Mouse (Mus musculus) neutrophil, adult 5-6 weeks (primary cell): ENCODE results near the gene Ces2g. TPM values are rescaled to one million over a fixed set of nuclear protein-coding genes. Genes with fewer than 3 reads are reported as not detected.

Source experiments
- ATAC-seq: fragments of 151-379, 151-347 bp; 2 replicates; pipeline ENCODE4 v1.8.0; 2017; ENCODE audit warnings: mild to moderate bottlenecking, moderate TSS enrichment; ENCODE audit not compliant: insufficient number of reproducible peaks, poor library complexity, low FRiP score, severe bottlenecking; ENCODE audit errors: extremely low read depth
- total RNA-seq: library from RNA; stranded (forward); fragments of 200-1000 nt; gene quantifications from 2 replicates; pipeline ENCODE4 v1.2.3, GENCODE M21; 2017

Gene Ces2g
- total RNA-seq, result not detected in 2 replicates

DNA sequence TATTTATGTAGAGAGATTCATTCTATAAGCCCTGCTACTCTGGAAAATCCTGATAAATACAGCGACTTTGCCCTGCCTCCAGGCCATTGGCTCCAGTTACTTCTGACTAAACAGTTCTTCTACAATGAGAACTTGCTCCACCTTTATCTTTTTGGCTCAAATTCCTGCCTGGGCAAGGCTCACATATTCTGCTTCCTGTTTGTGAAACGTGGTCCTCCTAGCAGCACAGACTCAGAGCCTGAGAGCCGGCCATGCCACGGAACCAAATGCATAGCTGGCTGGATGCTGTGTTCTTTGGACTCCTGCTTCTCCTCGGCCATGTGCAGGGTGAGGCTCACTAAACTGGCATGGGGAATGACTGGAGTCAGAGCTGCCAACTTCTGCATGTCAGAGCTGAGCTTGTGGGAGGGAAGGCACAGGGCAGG, at the start of gene Ces2g:
Gene Ces2g, plus strand, starts transcription at position 182 of the 425 bp plus-strand sequence.
- ATAC-seq, result no peak

DNA sequence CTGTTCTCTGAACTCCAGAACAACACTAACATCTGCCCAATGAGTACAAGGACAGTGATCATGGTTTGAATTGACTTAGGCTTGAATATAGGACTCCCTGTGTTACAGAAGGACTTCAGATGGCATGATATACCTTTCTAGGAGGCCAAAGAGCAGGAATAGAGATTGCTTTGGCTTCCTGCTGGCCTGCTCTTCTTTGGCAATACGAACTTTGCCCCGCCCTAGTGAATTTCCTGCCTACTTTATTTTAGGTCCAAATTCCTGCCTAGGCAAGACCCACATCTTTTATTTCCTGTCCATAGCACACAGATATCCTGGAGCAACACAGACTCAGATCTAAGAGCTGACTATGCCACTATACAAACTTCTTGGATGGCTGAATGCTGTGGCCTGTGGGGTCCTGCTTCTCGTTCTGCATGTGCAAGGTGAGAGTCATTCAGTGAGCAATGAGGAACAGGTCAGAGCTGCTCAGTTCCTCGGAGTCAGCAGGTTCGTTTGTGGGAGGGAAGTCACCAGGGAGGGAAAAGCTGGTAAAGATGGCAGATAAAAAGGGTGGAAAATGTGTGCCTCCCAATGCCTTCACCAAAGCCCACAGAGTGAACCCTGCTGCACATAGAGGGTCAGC, 35.4 kb upstream of the Ces2g start, which contains the start of gene Ces2e:
Gene Ces2e, plus strand, starts transcription at position 289 of the 625 bp plus-strand sequence.
- ATAC-seq, result no peak

DNA sequence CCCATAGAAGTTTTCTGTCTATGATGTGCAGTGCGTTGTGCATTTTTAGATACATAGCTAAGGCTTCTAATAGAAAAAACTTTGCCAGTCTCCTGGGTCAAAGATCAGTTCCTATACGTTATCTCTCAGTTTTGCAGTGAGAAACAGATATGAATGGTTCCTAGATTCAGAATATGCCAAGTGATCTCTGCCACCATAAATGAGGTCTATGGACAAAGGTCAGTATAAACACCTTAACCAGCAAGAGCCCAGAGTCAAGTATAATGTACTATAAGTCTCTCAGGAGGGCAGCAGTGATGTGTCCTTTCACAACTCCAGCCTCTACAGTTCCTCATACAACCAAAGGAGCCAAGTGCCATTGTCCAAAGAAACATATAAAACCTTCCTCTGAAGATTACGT, 34.2 kb upstream of the Ces2g start:
- ATAC-seq, result no peak

DNA sequence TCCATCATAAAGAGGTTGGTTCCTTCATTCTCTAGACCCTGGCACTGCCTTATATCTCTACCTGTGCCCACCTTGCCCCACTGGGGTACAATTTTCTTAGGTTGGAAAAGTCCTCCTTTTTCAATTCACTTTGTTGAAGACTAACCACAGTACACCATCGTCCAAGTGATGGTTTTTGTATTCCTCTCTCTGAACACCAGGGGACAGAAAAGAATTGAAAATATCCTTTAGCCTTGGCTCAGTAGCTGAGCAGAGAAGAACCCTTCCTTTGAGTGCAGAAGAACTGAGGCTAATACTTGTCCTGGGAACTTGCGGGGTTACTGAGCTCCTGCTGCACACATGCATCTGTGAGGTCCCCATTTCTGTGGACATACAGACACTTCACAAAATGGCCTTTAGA, 16.9 kb upstream of the Ces2g start:
- no peak for ATAC-seq

DNA sequence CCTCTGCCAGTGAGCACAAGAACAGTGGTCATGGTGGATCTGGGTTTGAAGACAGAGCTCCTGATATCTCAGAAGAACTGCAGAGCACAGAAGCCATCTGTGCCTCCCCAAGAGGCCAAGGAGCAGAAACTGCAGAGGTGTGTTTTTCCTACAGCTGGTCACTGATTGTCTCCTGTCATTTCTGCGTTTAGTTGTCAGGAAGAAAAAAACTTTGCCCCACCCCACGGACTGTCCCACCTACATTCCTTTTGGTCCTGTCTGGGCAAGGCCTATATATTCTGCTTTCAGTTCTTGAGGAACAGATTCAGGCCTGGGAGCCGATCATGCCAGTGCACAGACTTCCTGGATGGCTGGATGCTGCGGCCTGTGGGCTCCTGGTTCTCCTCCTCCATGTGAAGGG, 14.5 kb upstream of the Ces2g start, which contains the start of gene Ces2f:
Gene Ces2f, plus strand, starts transcription at position 301 of the 400 bp plus-strand sequence.
- ATAC-seq, result no peak

DNA sequence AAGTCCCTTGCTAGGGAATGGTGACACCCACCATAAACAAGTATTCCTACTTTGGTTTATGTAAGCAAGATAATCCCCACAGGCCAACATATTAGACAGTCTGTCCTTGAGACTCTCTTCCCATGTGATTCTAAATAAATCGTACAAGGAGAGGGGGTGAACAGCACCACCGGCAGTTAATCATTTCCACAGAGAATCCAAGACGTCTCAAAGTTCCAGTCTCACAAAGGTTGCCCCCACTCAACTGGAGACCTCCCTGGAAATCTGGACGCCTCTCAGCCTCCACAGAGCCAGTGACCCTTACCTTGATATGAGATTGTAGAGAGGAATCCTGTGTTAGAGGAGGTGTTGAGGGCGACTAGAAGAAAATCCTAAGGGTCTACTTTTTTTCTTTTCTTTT, 12.5 kb upstream of the Ces2g start:
- no peak for ATAC-seq

DNA sequence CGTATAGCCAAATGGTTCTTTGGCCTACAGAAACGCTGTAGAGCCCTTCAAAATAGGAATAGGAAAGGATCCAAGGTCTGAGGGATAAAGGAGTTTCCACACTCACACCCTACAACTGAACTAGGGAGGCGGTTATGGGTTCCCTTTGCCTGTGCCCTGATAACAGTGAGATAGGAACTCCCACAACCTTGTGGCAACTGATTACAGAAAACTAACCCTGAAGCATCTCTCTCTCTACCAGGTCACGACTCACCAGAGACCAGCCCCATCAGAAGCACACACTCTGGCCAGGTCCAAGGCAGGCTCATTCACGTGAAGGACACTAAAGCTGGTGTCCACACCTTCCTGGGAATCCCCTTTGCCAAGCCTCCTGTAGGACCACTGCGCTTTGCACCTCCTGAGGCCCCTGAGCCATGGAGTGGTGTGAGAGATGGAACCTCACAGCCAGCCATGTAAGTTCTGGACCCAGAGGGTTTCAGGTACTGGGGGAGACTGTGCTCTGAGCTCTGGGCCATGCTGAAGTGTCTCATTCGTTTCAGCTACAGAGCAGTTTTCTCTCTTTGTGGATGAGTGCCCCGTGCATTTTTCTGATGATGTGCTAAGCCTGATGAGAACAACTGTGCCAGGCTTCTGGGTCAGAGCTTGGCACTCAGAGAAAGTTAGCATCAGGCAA, 847 bp downstream of the Ces2g start:
- ATAC-seq, result no peak

DNA sequence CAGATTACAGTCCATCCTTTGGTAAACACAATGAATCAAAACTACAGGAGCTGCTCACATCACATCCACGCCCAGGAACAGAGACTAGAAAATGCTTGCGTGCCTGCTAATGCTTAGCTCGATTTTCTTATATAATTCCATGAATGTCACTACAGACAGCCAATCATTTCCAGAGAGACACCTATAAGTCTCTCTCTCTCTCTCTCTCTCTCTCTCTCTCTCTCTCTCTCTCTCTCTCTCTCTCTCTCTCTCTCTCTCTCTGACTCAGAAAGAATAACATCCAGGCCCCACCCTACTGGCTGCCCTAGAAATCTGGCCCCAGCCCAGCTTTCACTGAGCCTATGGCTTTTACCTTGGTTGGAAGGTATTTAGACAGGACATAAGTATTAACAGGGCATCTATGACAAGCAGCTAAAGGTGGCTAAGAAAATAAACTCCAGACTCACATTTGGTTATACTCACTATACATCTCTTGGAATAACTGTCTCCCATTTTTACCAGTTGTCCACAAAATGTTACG, 1.9 kb downstream of the Ces2g start:
- ATAC-seq, result no peak

DNA sequence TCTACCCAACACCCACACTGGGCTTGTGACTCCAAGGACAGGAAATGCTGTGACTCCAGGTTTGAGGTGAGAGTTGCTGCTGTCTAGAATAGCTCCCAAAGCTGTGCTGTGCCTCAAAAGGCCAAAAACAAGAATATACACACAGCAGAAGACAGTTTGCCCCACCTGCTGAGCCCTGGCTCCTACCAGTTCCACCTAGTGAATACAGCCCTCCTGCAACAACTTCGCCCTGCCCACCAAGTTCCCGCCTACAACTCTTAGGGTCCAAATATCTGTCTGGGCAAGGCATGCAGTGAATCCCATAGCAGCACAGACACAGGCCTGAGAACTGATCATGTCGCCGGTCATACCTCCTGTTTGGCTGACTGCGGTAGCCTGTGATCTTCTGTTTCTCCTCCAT, 22.6 kb downstream of the Ces2g start:
- ATAC-seq, result no peak

DNA sequence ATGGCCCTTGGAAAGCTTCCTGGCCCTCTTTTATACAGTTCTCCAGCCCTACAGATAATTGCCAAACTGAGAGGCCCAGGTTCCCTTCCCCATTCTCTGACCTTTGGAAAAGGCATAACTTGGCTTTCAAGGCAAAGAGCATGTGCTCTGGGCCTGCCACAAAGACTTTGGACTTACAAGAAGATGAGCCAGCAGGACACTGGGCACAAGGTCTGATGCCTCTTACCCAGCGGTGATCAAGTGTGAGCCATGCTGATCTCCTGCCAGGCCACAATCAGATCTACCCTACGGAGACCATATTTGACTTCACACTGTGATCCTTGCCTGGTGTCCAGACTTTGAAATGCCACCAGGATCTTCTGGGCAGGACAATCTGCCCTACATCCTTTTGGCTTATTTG, 23.4 kb downstream of the Ces2g start:
- ATAC-seq, result no peak

DNA sequence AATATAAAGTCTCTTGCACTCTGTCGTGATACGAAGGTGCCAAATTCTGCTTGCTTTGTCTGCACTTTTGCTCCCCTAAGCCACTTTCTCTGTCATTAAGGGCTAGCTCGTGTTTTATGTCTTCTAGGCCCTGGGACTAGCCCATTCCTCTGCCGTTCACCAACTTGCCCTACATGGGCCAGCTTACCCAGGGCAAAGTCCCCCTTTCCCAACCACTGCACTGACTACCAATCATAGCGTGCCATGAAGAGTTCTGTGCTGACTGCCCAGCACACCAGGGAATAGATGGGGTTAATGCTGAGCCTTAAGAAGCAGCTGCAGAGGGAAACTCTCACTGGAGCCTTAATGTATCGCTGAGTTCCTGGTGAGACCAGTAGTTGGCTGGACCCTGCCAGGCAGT, 36.7 kb downstream of the Ces2g start:
- no peak for ATAC-seq

DNA sequence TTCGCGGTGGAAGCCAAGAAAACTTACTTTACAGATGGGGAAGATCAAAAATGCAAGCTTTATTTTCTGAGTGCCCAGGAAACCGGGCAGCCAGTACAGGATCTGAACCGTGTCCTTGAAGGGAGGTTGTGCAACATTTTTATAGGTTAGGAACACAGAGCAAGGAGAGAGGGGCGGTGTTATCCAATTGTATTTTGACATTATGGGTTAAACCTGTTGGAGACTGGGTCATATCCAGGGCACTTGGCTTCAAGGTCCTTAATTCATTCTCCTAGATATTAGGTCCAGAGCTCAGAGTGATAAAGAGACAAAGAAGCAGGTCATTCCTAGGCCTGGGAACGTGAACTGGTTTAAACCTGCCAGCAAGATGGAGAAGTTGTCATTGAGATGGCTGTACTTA, 37.7 kb downstream of the Ces2g start:
- no peak for ATAC-seq

DNA sequence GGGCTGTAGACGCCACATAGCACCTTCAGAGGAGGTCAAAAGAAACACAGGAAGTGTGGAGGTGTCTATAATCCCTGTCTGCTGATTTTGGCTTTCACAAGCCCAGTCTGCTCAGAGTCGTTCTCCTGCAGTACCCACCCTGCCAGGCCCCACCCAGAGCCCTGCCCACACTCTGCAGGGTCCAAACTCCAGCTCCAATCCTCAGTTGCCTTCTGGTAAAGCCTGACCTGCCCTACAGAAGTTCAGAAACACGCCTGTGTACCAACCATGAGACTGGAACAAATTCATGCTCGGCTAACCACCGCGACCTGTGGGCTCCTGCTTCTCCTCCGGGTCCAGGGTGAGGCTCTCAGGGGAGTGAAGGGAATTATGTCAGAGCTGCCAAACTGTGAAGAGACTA, 39.1 kb downstream of the Ces2g start, which contains the start of gene Ces2h:
Gene Ces2h, plus strand, starts transcription at position 268 of the 400 bp plus-strand sequence.
- ATAC-seq, result no peak

DNA sequence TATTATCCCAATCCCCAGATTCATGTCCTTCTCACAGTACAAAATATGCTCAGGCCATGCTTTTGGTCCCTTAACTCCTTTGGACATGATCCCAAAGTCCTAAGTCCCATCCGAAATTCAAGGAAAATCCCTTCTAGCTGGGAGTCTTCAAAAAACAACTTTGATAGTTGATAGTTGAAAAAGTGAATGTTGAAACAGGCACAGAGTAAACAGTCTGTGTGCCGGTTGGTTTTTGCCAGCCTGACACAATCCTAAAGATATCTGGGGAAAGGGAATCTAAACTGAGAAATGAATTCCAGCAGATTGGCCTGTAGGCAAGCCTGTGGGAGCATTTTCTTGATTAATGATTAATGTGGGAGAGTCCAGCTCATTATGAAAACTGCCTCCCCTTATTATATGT, 48.5 kb downstream of the Ces2g start:
- no peak for ATAC-seq

DNA sequence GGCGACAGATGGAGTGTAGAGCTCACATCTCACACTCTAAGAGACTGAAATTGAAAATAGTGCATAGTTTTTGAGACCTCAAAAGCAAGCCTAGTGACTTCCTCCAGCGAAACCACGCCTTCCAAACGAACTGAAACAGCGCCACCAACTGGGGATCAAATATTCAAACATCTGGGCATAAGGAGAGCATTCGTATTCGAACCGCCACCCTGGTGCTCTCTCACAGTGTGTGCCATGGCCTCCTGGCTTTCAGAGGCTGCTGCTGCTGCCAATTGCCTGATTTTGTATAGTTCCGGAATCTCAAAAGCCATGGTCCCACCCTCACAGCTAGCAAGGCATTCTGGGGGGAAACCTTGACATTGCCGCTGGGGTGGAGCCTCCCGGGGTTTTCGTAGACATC, 49.6 kb downstream of the Ces2g start:
- ATAC-seq, result no peak

DNA sequence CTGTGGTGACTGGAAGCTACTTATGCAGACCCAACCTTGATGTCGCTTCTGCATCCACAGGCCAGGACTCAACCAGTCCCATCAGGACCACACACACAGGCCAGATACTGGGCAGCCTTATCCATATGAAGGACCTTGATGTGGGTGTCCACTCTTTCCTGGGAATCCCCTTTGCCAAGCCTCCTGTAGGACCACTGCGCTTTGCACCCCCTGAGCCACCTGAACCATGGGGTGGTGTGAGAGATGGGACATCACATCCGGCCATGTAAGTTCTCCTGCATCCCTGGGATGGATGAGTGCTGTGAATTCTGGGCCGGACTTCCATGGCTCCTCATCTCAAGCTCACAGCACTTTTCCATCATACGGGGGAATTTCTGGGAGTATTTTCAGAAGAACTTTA, 52.9 kb downstream of the Ces2g start:
- ATAC-seq, result no peak

Other genes starting within 250 kb of the Ces2g start
- gene Ces2a, start 227.7 kb upstream of the Ces2g start, total RNA-seq, result not detected in 2 replicates
- not detected in 2 replicates for gene Ces2b, start 130.1 kb upstream of the Ces2g start, total RNA-seq
- not detected in 2 replicates for gene Ces2c, start 114.7 kb upstream of the Ces2g start, total RNA-seq
- not detected in 2 replicates for gene Ces2e, start 35.5 kb upstream of the Ces2g start, total RNA-seq
- 0.86 and 1.5 TPM in 2 replicates for gene Ces2f, start 14.4 kb upstream of the Ces2g start, total RNA-seq
- not detected in 2 replicates for gene Ces2h, start 39.1 kb downstream of the Ces2g start, total RNA-seq
- gene Ces3a, start 86.9 kb downstream of the Ces2g start, total RNA-seq, result not detected in 2 replicates
- not detected in 2 replicates for gene Ces3b, start 122.0 kb downstream of the Ces2g start, total RNA-seq
- not detected in 2 replicates for gene Ces4a, start 170.1 kb downstream of the Ces2g start, total RNA-seq
- 130 and 135 TPM in 2 replicates for gene Cbfb, start 209.0 kb downstream of the Ces2g start, total RNA-seq